Mouse (Mus musculus): ENCODE results near the gene Sec31b. TPM values are rescaled to one million over a fixed set of nuclear protein-coding genes. Genes with fewer than 3 reads are reported as not detected.

Gene Sec31b
- polyA plus RNA-seq, 1 experiment from 2014 or later, result 0.05 TPM

DNA sequence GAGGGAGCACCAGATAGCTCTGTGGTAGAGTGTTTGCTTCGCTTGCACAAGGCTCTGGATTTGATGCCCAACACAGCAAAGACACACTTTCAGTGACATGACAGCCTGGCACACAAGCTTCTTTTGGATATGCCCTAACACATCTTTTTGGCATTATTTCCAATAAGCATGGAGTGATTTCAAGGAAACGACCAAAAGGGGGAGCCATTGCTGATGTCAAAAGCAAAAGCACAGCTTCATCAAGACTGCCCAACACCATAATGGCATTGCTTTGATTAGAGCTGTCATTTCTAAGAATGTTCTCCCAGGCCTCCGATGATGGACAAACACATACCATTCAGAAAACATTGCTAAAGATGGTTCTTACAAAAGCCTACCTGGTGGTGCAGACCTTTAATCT, 69.1 kb downstream of the Sec31b start:
- no peak overlapping the region for H3K9ac ChIP-seq (replicated peaks; ENCODE audit: low read length)
- 44% methylated on average over 3 of the region's 3 CpGs for WGBS
- H3K36me3 ChIP-seq (ENCODE audit: control insufficient read depth, insufficient read depth, low read length), result no peaks in the 10 kb centered on the region
- no peak for ATAC-seq (ENCODE audit: low FRiP score, low TSS enrichment)
- no peak overlapping the region for H3K4me3 ChIP-seq (replicated peaks; ENCODE audit: low read depth, low read length)
- no peaks in the 10 kb centered on the region for H3K9me3 ChIP-seq (ENCODE audit: control insufficient read depth, low read length)
- H3K27me3 ChIP-seq (ENCODE audit: control insufficient read depth, insufficient read depth, low read length), result peaks cover 6% of the 10 kb centered on the region; the same call in 1 of the 2 replicates
- H3K4me2 ChIP-seq (ENCODE audit: low read length), result no peak overlapping the region
- H3K27ac ChIP-seq (replicated peaks; ENCODE audit: low read depth, low read length), result no peak overlapping the region
- H3K4me1 ChIP-seq (ENCODE audit: control insufficient read depth, insufficient read depth, low read length), result no peaks in the 10 kb centered on the region
- peak; percentile 51 for DNase-seq

- no peaks in the 10 kb centered on the region for H3K4me1 ChIP-seq (ENCODE audit: control insufficient read depth, insufficient read depth, low read length)
- ATAC-seq (ENCODE audit: low FRiP score, low TSS enrichment), result no peak
- H3K4me3 ChIP-seq (replicated peaks; ENCODE audit: low read depth, low read length), result no peak overlapping the region
- no peak overlapping the region for H3K27ac ChIP-seq (replicated peaks; ENCODE audit: low read depth, low read length)
- H3K9ac ChIP-seq (replicated peaks; ENCODE audit: low read length), result no peak overlapping the region
- H3K27me3 ChIP-seq (ENCODE audit: control insufficient read depth, insufficient read depth, low read length), result peaks cover 6% of the 10 kb centered on the region; the same call in 1 of the 2 replicates
- 86% methylated on average over 6 of the region's 6 CpGs for WGBS
- H3K36me3 ChIP-seq (ENCODE audit: control insufficient read depth, insufficient read depth, low read length), result no peaks in the 10 kb centered on the region
- H3K9me3 ChIP-seq (ENCODE audit: control insufficient read depth, low read length), result no peaks in the 10 kb centered on the region
- no peak overlapping the region for H3K4me2 ChIP-seq (ENCODE audit: low read length)
- DNase-seq, result no peak
Observed at GRCm38 (mm10) chr19:44475268-44475667, 70.4 kb downstream of the Sec31b start.

DNA sequence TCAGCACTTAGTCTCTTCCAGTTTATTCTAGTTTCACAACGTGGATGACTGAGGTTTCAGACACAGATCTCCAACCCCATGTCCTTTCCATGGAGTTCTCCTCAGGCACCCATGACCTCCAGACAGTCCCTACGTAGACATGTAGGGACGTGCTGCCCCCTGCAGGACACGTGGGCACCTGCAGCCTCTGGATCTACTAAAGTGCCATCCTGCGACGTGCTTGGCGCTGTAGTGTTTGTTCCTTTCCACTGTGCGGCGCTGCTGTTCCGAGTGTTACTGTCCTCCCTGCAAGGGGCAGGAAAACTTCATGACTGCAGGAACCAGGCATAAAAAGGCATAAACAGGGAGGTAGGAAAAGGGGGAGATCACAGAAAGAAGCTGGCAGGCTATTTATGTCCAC, 71.5 kb downstream of the Sec31b start:
- 2% methylated on average over 10 of the region's 10 CpGs for WGBS

More for the DNA sequence above, 71.5 kb downstream of the Sec31b start:
- Histone ChIP-seq H3K4me3 (replicated peaks; ENCODE audit: low read depth, low read length) (no peak overlapping the region), H3K27ac (replicated peaks; ENCODE audit: low read depth, low read length) (no peak overlapping the region), H3K9ac (replicated peaks; ENCODE audit: low read length) (no peak overlapping the region), H3K4me2 (ENCODE audit: low read length) (no peak overlapping the region), H3K9me3 (ENCODE audit: control insufficient read depth, low read length) (no peaks in the 10 kb centered on the region), H3K36me3 (ENCODE audit: control insufficient read depth, insufficient read depth, low read length) (no peaks in the 10 kb centered on the region), H3K27me3 (ENCODE audit: control insufficient read depth, insufficient read depth, low read length) (peaks cover 6% of the 10 kb centered on the region; the same call in 1 of the 2 replicates), H3K4me1 (ENCODE audit: control insufficient read depth, insufficient read depth, low read length) (no peaks in the 10 kb centered on the region)
- DNase-seq, result peak; percentile 77
- no peak for ATAC-seq (ENCODE audit: low FRiP score, low TSS enrichment)

Other genes with a start within 250 kb of the Sec31b start
- 0.11 and 0.19 TPM in 2 replicates for gene Scd4, start 212.8 kb downstream of the Sec31b start, polyA plus RNA-seq (2014; fragmentation: Nextera tagmentation; extraction: Ambion mirVana)
- gene Scd1, start 138.0 kb downstream of the Sec31b start, polyA plus RNA-seq (2014; fragmentation: Nextera tagmentation; extraction: Ambion mirVana), result 5.9 and 6.8 TPM in 2 replicates
- gene Wnt8b, start 52.4 kb downstream of the Sec31b start, polyA plus RNA-seq (2014; fragmentation: Nextera tagmentation; extraction: Ambion mirVana), result 0.54 and 1.2 TPM in 2 replicates
- not detected in 2 replicates for gene Gm20538, start 7.0 kb upstream of the Sec31b start, polyA plus RNA-seq (2014; fragmentation: Nextera tagmentation; extraction: Ambion mirVana)
- gene Ndufb8, start 9.6 kb upstream of the Sec31b start, polyA plus RNA-seq (2014; fragmentation: Nextera tagmentation; extraction: Ambion mirVana), result 566 and 729 TPM in 2 replicates
- 21.1 and 21.7 TPM in 2 replicates for gene Hif1an, start 17.0 kb upstream of the Sec31b start, polyA plus RNA-seq (2014; fragmentation: Nextera tagmentation; extraction: Ambion mirVana)
- gene Pax2, start 210.2 kb upstream of the Sec31b start, polyA plus RNA-seq (2014; fragmentation: Nextera tagmentation; extraction: Ambion mirVana), result 1.7 and 1.9 TPM in 2 replicates

All from midbrain, embryonic 14.5 days (tissue).